Mouse (Mus musculus): Measurements from ENCODE around the gene Yap1. TPM values are rescaled to one million over a fixed set of nuclear protein-coding genes. Genes with fewer than 3 reads are reported as not detected.

Gene Yap1
- total and polyA plus RNA-seq, 2 experiments from 2014 or later = 4.1 to 15.8 TPM

DNA sequence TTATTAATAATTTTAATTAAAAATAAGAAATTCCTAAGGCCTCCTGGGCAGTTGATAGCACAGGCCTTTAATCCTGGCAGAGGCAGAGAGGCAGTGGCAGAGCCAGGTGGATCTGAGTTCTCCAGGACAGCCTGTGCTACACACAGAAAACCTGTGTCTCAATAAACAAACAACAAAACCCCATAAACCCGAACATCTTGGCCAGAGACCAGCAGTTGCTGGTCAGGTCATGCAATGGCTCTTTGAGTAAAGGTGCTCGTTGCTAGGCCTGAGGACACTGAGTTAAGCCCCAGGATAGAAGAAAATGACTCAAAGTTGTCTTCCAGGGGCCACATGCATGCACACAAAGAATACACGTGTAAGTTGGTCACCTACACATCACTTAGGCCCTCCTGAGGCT, 75.5 kb downstream of the Yap1 start:
- no peaks in the 10 kb centered on the region for H3K4me1 ChIP-seq (ENCODE audit: insufficient read depth, low read length)
- no peak overlapping the region for H3K9ac ChIP-seq (replicated peaks; ENCODE audit: low read length, poor library complexity, severe bottlenecking)
- H3K9me3 ChIP-seq (ENCODE audit: low read length) = 0 out of 2 replicates have a peak, but pooled peaks cover 3% of the 10 kb centered on the region
- ATAC-seq (ENCODE audit: low FRiP score) = no peak
- TF ChIP-seq CTCF (IDR thresholded peaks at IDR 0.05) = no peak
- no peaks in the 10 kb centered on the region for H3K36me3 ChIP-seq (ENCODE audit: insufficient read depth, low read length)
- no peaks in the 10 kb centered on the region for H3K27me3 ChIP-seq (ENCODE audit: insufficient read depth, low read length)
- no peak overlapping the region for H3K27ac ChIP-seq (ENCODE audit: low read depth, low read length)
- 88% methylated on average over 3 of the region's 3 CpGs for WGBS
- no peak for DNase-seq (ENCODE audit: low spot score)
- H3K4me2 ChIP-seq (ENCODE audit: low read depth, low read length, poor library complexity, severe bottlenecking) = no peak overlapping the region
- no peak overlapping the region for H3K4me3 ChIP-seq (ENCODE audit: low read depth, low read length)

DNA sequence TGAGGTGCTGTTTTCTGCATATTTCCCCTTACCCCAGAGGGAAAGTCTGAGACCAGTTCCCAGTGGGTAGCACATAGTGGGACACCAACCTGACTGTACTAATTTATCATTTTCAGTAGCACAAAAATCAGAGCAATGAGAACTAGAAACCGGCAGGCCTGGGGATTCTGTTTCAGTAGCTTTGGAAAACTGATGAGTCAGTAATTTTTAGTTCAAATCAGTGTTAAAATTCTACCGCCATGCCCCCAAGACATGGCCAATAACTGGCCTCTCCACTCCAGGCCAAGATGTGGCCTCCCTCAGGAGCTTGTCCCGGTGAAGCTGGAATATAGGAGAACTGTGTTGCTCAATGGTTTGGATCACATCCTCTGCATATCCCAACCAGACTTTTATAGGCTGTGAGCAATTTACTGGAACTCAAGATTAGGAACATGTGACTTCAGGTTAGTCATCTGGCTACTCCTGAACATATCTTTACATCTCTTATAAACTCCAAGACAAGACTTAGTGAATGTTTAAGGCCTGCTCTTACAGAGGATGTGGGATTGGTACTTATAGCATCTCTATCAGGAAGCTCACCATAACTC, 76.1 kb downstream of the Yap1 start:
- ATAC-seq (ENCODE audit: low FRiP score) = no peak
- Histone ChIP-seq H3K27ac (ENCODE audit: low read depth, low read length) (no peak overlapping the region), H3K4me3 (ENCODE audit: low read depth, low read length) (no peak overlapping the region), H3K36me3 (ENCODE audit: insufficient read depth, low read length) (no peaks in the 10 kb centered on the region), H3K4me1 (ENCODE audit: insufficient read depth, low read length) (no peaks in the 10 kb centered on the region), H3K9me3 (ENCODE audit: low read length) (0 out of 2 replicates have a peak, but pooled peaks cover 3% of the 10 kb centered on the region), H3K27me3 (ENCODE audit: insufficient read depth, low read length) (no peaks in the 10 kb centered on the region), H3K9ac (replicated peaks; ENCODE audit: low read length, poor library complexity, severe bottlenecking) (no peak overlapping the region), H3K4me2 (ENCODE audit: low read depth, low read length, poor library complexity, severe bottlenecking) (no peak overlapping the region)
- DNase-seq (ENCODE audit: low spot score) = no peak
- WGBS = 94% methylated on average over 3 of the region's 3 CpGs
- TF ChIP-seq CTCF (IDR thresholded peaks at IDR 0.05) = no peak

DNA sequence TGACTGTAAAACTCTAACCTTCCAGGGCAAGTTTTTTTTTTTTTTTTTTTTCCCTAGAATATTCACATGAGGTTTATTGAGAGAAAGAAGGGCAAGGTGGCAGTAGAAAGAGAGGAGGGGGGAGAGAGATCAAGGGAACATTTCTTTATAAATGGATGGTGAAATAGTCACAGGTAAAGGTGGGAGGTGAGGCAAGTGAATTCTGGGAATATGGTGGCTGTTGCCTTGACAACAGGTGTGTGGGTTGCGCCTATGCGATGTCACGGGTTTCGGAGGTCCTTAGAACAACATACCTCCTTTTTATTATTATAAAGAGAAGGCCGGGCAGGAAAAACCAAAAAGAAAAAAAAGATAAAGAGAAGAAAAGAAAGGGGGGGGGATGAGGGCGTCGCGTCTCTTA, 89.5 kb downstream of the Yap1 start:
- 62% methylated on average over 8 of the region's 8 CpGs for WGBS

DNA sequence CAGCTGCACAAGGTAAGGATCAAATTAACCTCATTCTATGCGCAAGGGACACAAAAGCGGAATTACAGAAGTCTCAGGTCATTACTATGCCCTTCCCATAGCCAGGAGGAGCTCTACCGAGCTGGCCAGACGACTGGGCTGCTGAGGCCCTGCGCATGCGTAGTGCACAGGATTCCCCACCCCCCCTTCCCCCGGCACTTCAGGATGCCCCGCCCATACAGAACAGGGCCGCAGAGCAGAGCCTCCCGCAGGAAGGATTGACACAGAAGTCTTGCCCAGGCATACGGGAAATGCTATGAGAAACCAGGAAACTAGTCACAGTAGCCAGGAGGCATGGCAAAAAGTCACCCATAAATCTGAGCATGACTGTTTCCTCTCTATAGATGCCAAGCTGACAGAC, 89.9 kb downstream of the Yap1 start:
- H3K9ac ChIP-seq (replicated peaks; ENCODE audit: low read length, poor library complexity, severe bottlenecking) = 0 out of 2 replicates have a peak overlapping the region, but pooled peaks have one; percentile 6

More for the DNA sequence above, 89.5 kb downstream of the Yap1 start:
- Histone ChIP-seq H3K4me1 (ENCODE audit: insufficient read depth, low read length) (no peaks in the 10 kb centered on the region), H3K27me3 (ENCODE audit: insufficient read depth, low read length) (no peaks in the 10 kb centered on the region), H3K4me2 (ENCODE audit: low read depth, low read length, poor library complexity, severe bottlenecking) (peak overlapping the region; percentile 46), H3K9ac (replicated peaks; ENCODE audit: low read length, poor library complexity, severe bottlenecking) (no peak overlapping the region), H3K4me3 (ENCODE audit: low read depth, low read length) (no peak overlapping the region; the same call in 1 of the 2 replicates), H3K27ac (ENCODE audit: low read depth, low read length) (peak overlapping the region; percentile 59), H3K9me3 (ENCODE audit: low read length) (no peaks in the 10 kb centered on the region), H3K36me3 (ENCODE audit: insufficient read depth, low read length) (no peaks in the 10 kb centered on the region)
- no peak for DNase-seq (ENCODE audit: low spot score)
- TF ChIP-seq CTCF (IDR thresholded peaks at IDR 0.05) = no peak
- peak; percentile 64 for ATAC-seq (ENCODE audit: low FRiP score)

DNA sequence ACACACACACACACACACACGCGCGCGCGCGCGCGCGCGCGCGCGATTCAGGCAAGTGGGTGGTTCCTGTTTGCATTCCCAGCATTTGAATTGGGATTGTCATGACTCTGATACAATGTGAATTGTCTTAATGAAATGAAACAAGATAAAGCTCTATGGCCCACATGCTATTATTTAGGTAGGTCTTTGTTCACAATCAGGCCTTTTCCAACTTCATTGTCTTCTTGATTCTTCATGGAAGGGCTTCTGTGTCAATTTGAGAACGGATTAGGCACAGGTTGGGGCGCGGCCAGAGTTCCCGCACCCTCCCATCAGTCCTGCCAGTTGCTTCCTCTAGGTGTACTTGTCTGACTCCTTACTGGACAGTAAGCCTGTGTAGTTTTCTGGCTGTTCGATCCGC, 90.4 kb downstream of the Yap1 start:
- ATAC-seq (ENCODE audit: low FRiP score) = peak; percentile 64
- WGBS = 53% methylated on average over 19 of the region's 19 CpGs
- TF ChIP-seq CTCF (IDR thresholded peaks at IDR 0.05) = no peak
- no peaks in the 10 kb centered on the region for H3K27me3 ChIP-seq (ENCODE audit: insufficient read depth, low read length)
- no peaks in the 10 kb centered on the region for H3K9me3 ChIP-seq (ENCODE audit: low read length)
- peak overlapping the region; percentile 24; the same call in 1 of the 2 replicates for H3K4me3 ChIP-seq (ENCODE audit: low read depth, low read length)
- H3K36me3 ChIP-seq (ENCODE audit: insufficient read depth, low read length) = no peaks in the 10 kb centered on the region
- 0 out of 2 replicates have a peak overlapping the region, but pooled peaks have one; percentile 6 for H3K9ac ChIP-seq (replicated peaks; ENCODE audit: low read length, poor library complexity, severe bottlenecking)
- peak overlapping the region; percentile 59 for H3K27ac ChIP-seq (ENCODE audit: low read depth, low read length)
- no peaks in the 10 kb centered on the region for H3K4me1 ChIP-seq (ENCODE audit: insufficient read depth, low read length)
- H3K4me2 ChIP-seq (ENCODE audit: low read depth, low read length, poor library complexity, severe bottlenecking) = peak overlapping the region; percentile 46
- no peak for DNase-seq (ENCODE audit: low spot score)

More for the DNA sequence above, 89.9 kb downstream of the Yap1 start:
- WGBS = 2% methylated on average over 11 of the region's 11 CpGs
- Histone ChIP-seq H3K27ac (ENCODE audit: low read depth, low read length) (peak overlapping the region; percentile 59), H3K9me3 (ENCODE audit: low read length) (no peaks in the 10 kb centered on the region), H3K4me1 (ENCODE audit: insufficient read depth, low read length) (no peaks in the 10 kb centered on the region), H3K4me2 (ENCODE audit: low read depth, low read length, poor library complexity, severe bottlenecking) (peak overlapping the region; percentile 46), H3K27me3 (ENCODE audit: insufficient read depth, low read length) (no peaks in the 10 kb centered on the region), H3K36me3 (ENCODE audit: insufficient read depth, low read length) (no peaks in the 10 kb centered on the region), H3K4me3 (ENCODE audit: low read depth, low read length) (peak overlapping the region; percentile 24; the same call in 1 of the 2 replicates)
- ATAC-seq (ENCODE audit: low FRiP score) (peak; percentile 94), DNase-seq (ENCODE audit: low spot score) (peak; percentile 89)
- peak; percentile 62 for TF ChIP-seq CTCF (IDR thresholded peaks at IDR 0.05)

DNA sequence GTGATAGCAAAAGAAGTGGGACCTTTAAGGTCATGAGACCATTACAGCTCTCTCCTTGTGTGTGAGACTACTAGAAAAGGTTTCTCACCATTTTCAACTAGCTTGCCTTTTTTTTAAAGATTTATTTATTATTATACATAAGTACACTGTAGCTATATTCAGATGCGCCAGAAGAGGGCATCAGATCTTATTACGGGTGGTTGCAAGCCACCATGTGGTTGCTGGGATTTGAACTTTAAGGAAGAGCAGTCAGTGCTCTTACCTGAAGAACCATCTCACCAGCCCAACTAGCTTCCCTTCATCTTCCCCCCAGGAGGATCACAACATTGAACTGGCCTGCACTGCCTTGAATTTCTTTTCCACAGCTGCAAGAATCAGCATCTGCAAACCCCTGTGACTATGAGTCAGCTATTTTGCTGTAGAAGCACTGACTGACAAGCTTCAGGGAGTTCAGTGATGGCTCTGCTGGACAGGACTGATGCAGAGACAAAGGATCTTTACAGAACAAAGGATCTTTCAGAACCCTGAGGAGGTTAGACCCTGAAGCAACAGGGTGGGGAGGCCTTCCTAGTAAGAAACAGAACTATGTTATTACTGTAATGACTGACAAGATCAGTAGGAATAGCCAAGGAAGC, 96.9 kb downstream of the Yap1 start:
- Histone ChIP-seq H3K4me1 (ENCODE audit: insufficient read depth, low read length) (no peaks in the 10 kb centered on the region), H3K27me3 (ENCODE audit: insufficient read depth, low read length) (no peaks in the 10 kb centered on the region), H3K36me3 (ENCODE audit: insufficient read depth, low read length) (no peaks in the 10 kb centered on the region), H3K27ac (ENCODE audit: low read depth, low read length) (no peak overlapping the region), H3K9me3 (ENCODE audit: low read length) (no peaks in the 10 kb centered on the region), H3K4me2 (ENCODE audit: low read depth, low read length, poor library complexity, severe bottlenecking) (no peak overlapping the region), H3K9ac (replicated peaks; ENCODE audit: low read length, poor library complexity, severe bottlenecking) (no peak overlapping the region), H3K4me3 (ENCODE audit: low read depth, low read length) (no peak overlapping the region)
- DNase-seq (ENCODE audit: low spot score) (no peak), ATAC-seq (ENCODE audit: low FRiP score) (no peak)
- TF ChIP-seq CTCF (IDR thresholded peaks at IDR 0.05) = no peak
- WGBS = 70% methylated on average over 2 of the region's 2 CpGs

All from midbrain, postnatal 0 days (tissue).